Mouse (Mus musculus): ENCODE measurements at regions not wholly inside any gene's neighbourhood (a gene's known extent, or its start where the extent isn't known, plus 50 kb on each side); places are given as distances from the start of the nearest gene placed in this dataset.

GRCm38 (mm10) chr9:5474271-5474670, 129.0 kb downstream of the Casp12 start:
- TF ChIP-seq CTCF (IDR thresholded peaks at IDR 0.05; ENCODE audit: low read depth, low read length) (no peak), EP300 (IDR thresholded peaks at IDR 0.05; ENCODE audit: insufficient read depth, low read depth, low read length) (no peak), POLR2A (IDR thresholded peaks at IDR 0.05; ENCODE audit: insufficient read depth, low read length) (no peak)
